Mouse (Mus musculus) lung, embryonic 14.5 days (tissue): ENCODE data around the gene Zfp473. TPM values are rescaled to one million over a fixed set of nuclear protein-coding genes. Genes with fewer than 3 reads are reported as not detected.
A peak's percentile ranks its signal among the peaks of the same experiment; 100 is the strongest.

Experiments
- ATAC-seq: fragments of 200-750 bp; cut with Nextera tagmentation; 2 replicates; pipeline ENCODE4 v1.8.0; 2017; ENCODE audit warnings: mild to moderate bottlenecking, moderate TSS enrichment, moderate library complexity; ENCODE audit not compliant: insufficient read depth
- DNase-seq: peaks from one replicate; pipeline ENCODE4 v3.0.0-alpha.2; 2015
- H3K27ac ChIP-seq: fragments of 300-500 bp; sonication (generic); 2 replicates; pipeline ENCODE4 v1.5.1; 2014; ENCODE audit warnings: low read depth, mild to moderate bottlenecking, moderate library complexity
- H3K27me3 ChIP-seq: fragments of 300-500 bp; sonication (generic); 2 replicates; pipeline ENCODE4 v1.6.1; 2014; ENCODE audit warnings: low read length, control low read depth; ENCODE audit not compliant: insufficient read depth
- H3K36me3 ChIP-seq: fragments of 300-500 bp; sonication (generic); 2 replicates; pipeline ENCODE4 v1.6.1; 2014; ENCODE audit warnings: control low read depth; ENCODE audit not compliant: insufficient read depth
- H3K4me1 ChIP-seq: fragments of 300-500 bp; sonication (generic); 2 replicates; pipeline ENCODE4 v1.6.1; 2014; ENCODE audit warnings: antibody characterized with exemption, control low read depth; ENCODE audit not compliant: insufficient read depth
- H3K4me2 ChIP-seq: fragments of 300-500 bp; sonication (generic); 2 replicates; pipeline ENCODE4 v1.6.1; 2014; ENCODE audit warnings: mild to moderate bottlenecking
- H3K4me3 ChIP-seq: fragments of 300-500 bp; sonication (generic); 2 replicates; pipeline ENCODE4 v1.5.1; 2014; ENCODE audit warnings: low read depth, low read length
- H3K9ac ChIP-seq: fragments of 300-500 bp; sonication (generic); 2 replicates; pipeline ENCODE4 v1.6.1; 2014
- H3K9me3 ChIP-seq: fragments of 300-500 bp; sonication (generic); 2 replicates; pipeline ENCODE4 v1.6.1; 2016; ENCODE audit warnings: low read depth, low read length, control low read depth
- CTCF ChIP-seq: IDR thresholded peaks from 2 replicates; pipeline ENCODE4 v1.5.1; 2016; ENCODE audit warnings: antibody characterized with exemption, low read depth
- WGBS: fragments of 180-500 bp; shearing (Covaris S2); extraction: QIAGEN DNeasy Blood & Tissue Kit; methylation state at CpG from one replicate; pipeline ENCODE4 v1.1.7; 2014; 5-methylcytosine and 5-hydroxymethylcytosine counted together
- polyA plus RNA-seq: library from polyadenylated mRNA; unstranded; fragments of >200 nt; fragmentation: Nextera tagmentation; extraction: Ambion mirVana; gene quantifications from 2 replicates; pipeline ENCODE4 v1.2.1, GENCODE M21; 2014

Gene Zfp473
- polyA plus RNA-seq, 1 experiment from 2014 or later: 2.3 TPM

DNA sequence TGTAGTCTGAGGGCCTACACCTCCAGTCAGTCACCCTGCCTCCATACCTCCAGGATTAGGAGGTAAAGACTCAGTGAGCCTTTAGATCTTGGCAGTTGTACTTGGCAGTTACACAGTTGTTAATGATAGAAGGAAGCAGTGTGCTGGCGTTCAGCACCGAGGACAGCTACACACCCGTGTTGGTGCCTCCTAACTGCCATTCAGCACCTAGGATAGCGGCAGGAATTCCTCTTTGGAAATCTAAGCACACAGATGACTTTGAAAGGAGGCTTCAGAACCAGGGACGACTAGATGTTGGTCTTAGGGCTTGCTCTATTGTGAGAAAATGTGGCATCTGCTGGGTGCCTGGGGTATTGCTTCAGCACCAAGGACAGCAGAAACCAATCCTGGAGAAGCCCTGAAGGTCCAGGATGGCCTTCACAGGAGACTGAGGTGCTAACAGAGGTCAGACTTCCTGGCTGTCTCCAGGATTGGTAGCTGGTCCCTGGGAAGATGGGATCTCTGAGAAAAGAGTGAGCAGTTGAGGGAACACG is 19.3 kb upstream of the Zfp473 start:
- no peak overlapping the region for H3K4me2 ChIP-seq
- H3K36me3 ChIP-seq: peaks cover 54% of the 10 kb centered on the region
- ATAC-seq: peak; percentile 41; the same call in 1 of the 2 replicates
- no peaks in the 10 kb centered on the region for H3K4me1 ChIP-seq
- peak; percentile 96 for DNase-seq
- peak; percentile 10; the same call in 1 of the 2 replicates for TF ChIP-seq CTCF
- H3K27ac ChIP-seq: no peak overlapping the region
- no peaks in the 10 kb centered on the region for H3K27me3 ChIP-seq
- no peak overlapping the region for H3K9ac ChIP-seq
- 10% methylated on average over 6 of the region's 6 CpGs for WGBS
- H3K4me3 ChIP-seq: no peak overlapping the region
- no peaks in the 10 kb centered on the region for H3K9me3 ChIP-seq

- no peaks in the 10 kb centered on the region for H3K27me3 ChIP-seq
- no peaks in the 10 kb centered on the region for H3K4me1 ChIP-seq
- H3K9me3 ChIP-seq: no peaks in the 10 kb centered on the region
- no peak overlapping the region for H3K4me3 ChIP-seq
- H3K36me3 ChIP-seq: peaks cover 66% of the 10 kb centered on the region
- 75% methylated on average over 5 of the region's 5 CpGs for WGBS
- no peak overlapping the region for H3K4me2 ChIP-seq
- DNase-seq (no peak), ATAC-seq (no peak)
- no peak overlapping the region for H3K27ac ChIP-seq
- TF ChIP-seq CTCF: no peak
- no peak overlapping the region for H3K9ac ChIP-seq
These were observed 17.3 kb upstream of the Zfp473 start for GRCm38 (mm10) chr7:44768129-44768528.

GRCm38 (mm10) chr7:44760366-44760765 is 9.5 kb upstream of the Zfp473 start:
- no peaks in the 10 kb centered on the region for H3K4me1 ChIP-seq
- no peak for TF ChIP-seq CTCF

DNA sequence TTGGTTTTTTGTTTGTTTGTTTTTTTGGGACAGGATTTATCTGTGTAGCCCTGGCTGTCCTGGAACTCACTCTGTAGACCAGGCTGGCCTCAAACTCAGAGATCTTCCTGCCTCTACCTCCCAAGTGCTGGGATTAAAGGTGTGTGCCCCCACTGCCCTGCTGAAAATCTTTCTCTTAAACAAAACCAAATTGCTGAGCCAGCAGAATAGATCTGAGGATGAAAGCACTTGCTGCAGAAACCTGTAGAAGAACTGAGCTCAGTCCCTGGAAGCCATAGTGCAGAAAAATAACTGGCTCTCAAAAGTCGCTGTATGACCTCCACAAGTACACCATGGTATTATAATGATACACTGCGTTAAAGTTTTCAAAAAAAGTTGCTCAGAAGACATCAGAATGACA is 6.3 kb upstream of the Zfp473 start:
- 67% methylated on average over 2 of the region's 2 CpGs for WGBS
- DNase-seq (no peak), ATAC-seq (no peak)
- no peak overlapping the region for H3K4me3 ChIP-seq
- H3K27ac ChIP-seq: no peak overlapping the region
- no peaks in the 10 kb centered on the region for H3K4me1 ChIP-seq
- TF ChIP-seq CTCF: no peak
- peaks cover 86% of the 10 kb centered on the region for H3K36me3 ChIP-seq
- H3K9ac ChIP-seq: no peak overlapping the region
- H3K9me3 ChIP-seq: no peaks in the 10 kb centered on the region
- no peak overlapping the region for H3K4me2 ChIP-seq
- H3K27me3 ChIP-seq: no peaks in the 10 kb centered on the region

More at GRCm38 (mm10) chr7:44760366-44760765, 9.5 kb upstream of the Zfp473 start:
- ATAC-seq (no peak), DNase-seq (no peak)
- Histone ChIP-seq H3K9ac (no peak overlapping the region), H3K4me2 (no peak overlapping the region), H3K27ac (no peak overlapping the region), H3K4me3 (no peak overlapping the region), H3K36me3 (peaks cover 72% of the 10 kb centered on the region), H3K27me3 (no peaks in the 10 kb centered on the region), H3K9me3 (no peaks in the 10 kb centered on the region)

- ATAC-seq (peak; percentile 99), DNase-seq (peak; percentile 98)
- under 1% methylated on average over 44 of the region's 44 CpGs for WGBS
- Histone ChIP-seq H3K4me1 (peaks cover 4% of the 10 kb centered on the region; the same call in 1 of the 2 replicates), H3K4me2 (peak within 1 kb of the TSS; percentile 79), H3K27ac (peak within 1 kb of the TSS; percentile 87), H3K9ac (peak within 1 kb of the TSS; percentile 49), H3K27me3 (no peaks in the 10 kb centered on the region), H3K9me3 (no peaks in the 10 kb centered on the region), H3K36me3 (peaks cover 15% of the 10 kb centered on the region), H3K4me3 (peak within 1 kb of the TSS; percentile 60)
- TF ChIP-seq CTCF: no peak
These were observed 2.5 kb downstream of the Zfp473 start, which contains the start of gene Vrk3 for GRCm38 (mm10) chr7:44748101-44749044. Gene Vrk3, plus strand, starts transcription at chr7:44748413.

DNA sequence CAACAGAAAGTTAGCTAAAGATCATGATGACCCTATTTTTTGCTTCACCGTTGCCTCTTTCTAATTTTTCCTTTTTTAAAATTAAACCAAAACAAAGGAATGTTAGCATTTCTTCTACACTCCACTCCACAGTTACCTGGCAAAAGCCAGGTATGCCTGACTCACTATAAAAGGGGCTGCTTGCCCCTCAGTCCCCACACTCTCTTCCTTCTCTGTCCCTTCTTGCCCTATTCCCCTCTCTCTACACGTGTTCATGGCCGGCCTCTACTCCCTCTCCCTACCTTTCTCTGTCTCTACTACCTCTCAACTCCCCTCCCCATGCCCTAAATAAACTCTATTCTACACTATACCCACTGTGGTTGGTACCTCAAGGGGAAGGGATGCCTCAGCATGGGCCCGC is 3.7 kb downstream of the Zfp473 start:
- Histone ChIP-seq H3K36me3 (peaks cover 2% of the 10 kb centered on the region), H3K4me3 (peak overlapping the region; percentile 60), H3K9ac (no peak overlapping the region), H3K4me2 (peak overlapping the region; percentile 79), H3K27ac (no peak overlapping the region), H3K4me1 (peaks cover 4% of the 10 kb centered on the region; the same call in 1 of the 2 replicates), H3K9me3 (no peaks in the 10 kb centered on the region), H3K27me3 (no peaks in the 10 kb centered on the region)
- no peak for DNase-seq
- no peak for TF ChIP-seq CTCF
- no peak for ATAC-seq
- 69% methylated on average over 4 of the region's 4 CpGs for WGBS

GRCm38 (mm10) chr7:44745076-44745475 is 5.8 kb downstream of the Zfp473 start:
- H3K4me3 ChIP-seq: peak overlapping the region; percentile 36
- DNase-seq (peak; percentile 86), ATAC-seq (peak; percentile 50)
- no peaks in the 10 kb centered on the region for H3K27me3 ChIP-seq
- no peak overlapping the region for H3K27ac ChIP-seq
- peaks cover 4% of the 10 kb centered on the region; the same call in 1 of the 2 replicates for H3K4me1 ChIP-seq
- peak; percentile 85 for TF ChIP-seq CTCF
- under 1% methylated on average over 18 of the region's 18 CpGs for WGBS
- no peaks in the 10 kb centered on the region for H3K36me3 ChIP-seq
- no peaks in the 10 kb centered on the region for H3K9me3 ChIP-seq
- peak overlapping the region; percentile 40; the same call in 1 of the 2 replicates for H3K9ac ChIP-seq
- peak overlapping the region; percentile 69 for H3K4me2 ChIP-seq
